Mouse (Mus musculus): Measurements from ENCODE around the gene Nufip2. TPM values are rescaled to one million over a fixed set of nuclear protein-coding genes. Genes with fewer than 3 reads are reported as not detected.
"Not testable (repeated sequence)": the region's sequence is repeated elsewhere in the genome, so short reads cannot be mapped to it uniquely, and the experiment has no call there.

Nufip2 gene
- total RNA-seq, 2 experiments from 2014 or later: 80.8 to 82.4 TPM

- peak in 1 of 2 experiments; percentile 13 for DNase-seq
These were observed 23.1 kb downstream of the Nufip2 start for GRCm38 (mm10) chr11:77709039-77709438.

GRCm38 (mm10) chr11:77713736-77714135 lies 27.8 kb downstream of the Nufip2 start:
- DNase-seq: no peak

GRCm38 (mm10) chr11:77719055-77719454 lies 33.1 kb downstream of the Nufip2 start:
- no peak for DNase-seq

DNA sequence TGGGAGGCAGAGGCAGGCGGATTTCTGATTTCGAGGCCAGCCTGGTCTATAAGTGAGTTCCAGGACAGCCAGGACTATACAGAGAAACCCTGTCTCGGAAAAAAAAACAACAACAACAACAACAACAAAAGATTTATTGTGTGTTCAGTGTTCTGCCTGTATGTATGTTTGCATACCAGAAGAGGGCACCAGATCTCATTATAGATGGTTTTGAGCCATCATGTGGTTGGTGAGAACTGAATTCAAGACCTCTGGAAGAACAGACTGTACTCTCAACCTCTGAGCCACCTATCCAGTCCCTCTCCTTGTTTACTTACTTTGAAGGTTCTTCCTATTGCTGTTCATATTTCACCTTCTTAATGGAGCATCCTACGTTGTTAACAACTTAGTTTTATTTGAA lies 35.4 kb downstream of the Nufip2 start:
- no peak for DNase-seq

DNA sequence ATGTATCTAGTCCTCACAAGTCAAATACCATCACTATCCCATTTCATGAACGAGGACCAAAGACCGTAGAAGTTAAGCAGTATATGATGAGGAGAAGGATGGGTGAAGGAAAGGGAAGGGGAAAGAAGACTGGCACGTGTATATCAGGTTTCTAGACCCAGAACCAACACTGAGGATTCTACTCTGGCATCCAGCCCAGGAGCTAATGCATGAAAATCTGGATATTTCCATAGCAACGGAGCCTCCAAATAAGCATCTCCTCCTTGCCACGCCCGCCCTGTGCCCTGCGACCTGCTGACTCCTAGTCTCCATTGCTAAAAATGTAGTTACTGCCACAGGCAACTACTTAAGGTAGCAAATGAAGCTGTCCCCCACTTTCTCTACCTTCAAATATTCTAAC lies 38.8 kb downstream of the Nufip2 start:
- no peak for DNase-seq

- no peak for DNase-seq
These were observed 39.2 kb downstream of the Nufip2 start, which contains the start of gene Cryba1 for GRCm38 (mm10) chr11:77725183-77725582. Gene Cryba1, minus strand, starts transcription at chr11:77725283.

DNA sequence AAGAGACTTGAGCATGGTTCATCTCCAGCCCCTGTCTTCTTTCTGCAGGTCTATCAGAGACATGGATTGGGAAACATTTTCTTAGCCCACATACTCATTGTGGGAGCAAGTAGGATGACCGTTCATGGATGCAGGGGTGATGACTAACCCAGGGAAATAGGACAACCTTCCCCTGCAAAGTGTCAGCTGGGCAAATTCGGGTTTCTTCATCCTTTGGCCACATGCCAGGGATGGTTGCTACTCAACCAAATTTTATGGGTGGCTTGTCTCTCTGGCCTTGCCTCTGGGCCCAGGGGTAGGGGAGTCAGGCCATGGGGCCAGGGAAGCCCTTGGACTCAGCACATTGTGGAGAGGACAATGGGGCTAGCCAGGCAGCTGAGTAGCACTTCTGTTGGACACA lies 42.6 kb downstream of the Nufip2 start:
- DNase-seq: peak; percentile 70 to 82

GRCm38 (mm10) chr11:77737289-77737688 lies 51.3 kb downstream of the Nufip2 start:
- DNase-seq: peak; percentile 90 to 92

DNA sequence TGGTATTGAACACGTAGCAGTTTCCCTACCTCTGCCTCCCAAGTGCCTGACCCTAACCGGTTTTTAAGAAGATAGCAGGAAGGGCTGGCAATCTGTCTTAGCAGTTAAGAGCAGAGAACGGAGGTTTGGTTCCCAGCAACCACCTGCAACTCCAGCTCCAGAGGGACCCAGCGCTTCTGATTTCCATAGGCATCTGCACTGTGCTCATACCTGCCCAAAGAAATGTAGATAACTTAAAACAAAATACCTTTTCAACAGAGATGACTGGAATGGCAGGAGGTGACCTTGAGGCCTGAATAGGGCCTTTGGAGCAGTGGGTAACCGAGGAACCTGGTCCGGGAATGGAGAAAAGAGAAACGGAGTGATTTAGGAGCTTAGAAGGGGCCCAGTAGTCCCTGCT lies 52.6 kb downstream of the Nufip2 start:
- DNase-seq: no peak

- peak; percentile 66 to 80 for DNase-seq
These were observed 58.0 kb downstream of the Nufip2 start for GRCm38 (mm10) chr11:77743966-77744365.

GRCm38 (mm10) chr11:77746652-77747051 lies 60.7 kb downstream of the Nufip2 start:
- DNase-seq: no peak

- not testable (repeated sequence) for DNase-seq
These were observed 61.1 kb downstream of the Nufip2 start for GRCm38 (mm10) chr11:77747103-77747502.

DNA sequence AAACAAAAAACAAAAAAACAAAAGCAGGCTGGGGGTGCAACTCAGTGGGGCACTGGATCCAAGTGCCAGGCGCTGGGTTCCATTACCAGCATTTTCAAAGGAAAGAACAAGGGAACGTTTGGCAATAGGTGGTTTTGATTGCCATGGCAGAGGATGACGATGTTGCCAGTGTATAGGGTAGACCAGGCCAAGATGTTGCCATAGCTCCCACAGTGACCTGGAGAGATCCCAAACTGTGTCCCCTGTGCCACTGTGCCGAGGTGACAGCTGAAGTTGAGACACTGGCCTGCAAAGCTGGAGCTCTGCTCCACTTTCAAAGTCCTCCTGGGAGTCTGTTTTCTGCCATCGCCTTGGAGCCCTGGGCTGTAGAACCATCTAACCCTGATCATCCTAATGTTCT lies 63.0 kb downstream of the Nufip2 start:
- no peak for DNase-seq

DNA sequence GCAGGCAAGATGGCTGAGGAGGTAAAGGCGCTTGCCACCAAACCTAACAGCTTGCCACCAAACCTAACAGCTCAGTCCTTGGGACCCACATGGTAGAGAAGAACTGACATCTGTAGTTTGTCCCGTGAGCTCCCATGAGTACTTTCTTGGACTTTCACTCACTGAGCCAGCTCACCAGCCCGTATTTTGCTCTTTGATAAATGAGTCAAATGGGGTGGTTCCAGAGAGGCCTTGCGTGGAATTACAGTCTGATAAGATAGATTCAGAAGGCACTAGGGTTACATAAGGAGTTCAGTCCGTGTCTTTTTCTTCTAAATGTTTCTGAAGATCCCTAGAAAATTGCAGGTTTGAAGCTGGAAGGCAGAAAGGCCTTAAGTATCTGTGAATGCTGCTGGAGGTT lies 66.6 kb downstream of the Nufip2 start:
- DNase-seq: peak; percentile 25 to 44

- no peak for DNase-seq
These were observed 67.5 kb downstream of the Nufip2 start for GRCm38 (mm10) chr11:77753469-77753868.

DNA sequence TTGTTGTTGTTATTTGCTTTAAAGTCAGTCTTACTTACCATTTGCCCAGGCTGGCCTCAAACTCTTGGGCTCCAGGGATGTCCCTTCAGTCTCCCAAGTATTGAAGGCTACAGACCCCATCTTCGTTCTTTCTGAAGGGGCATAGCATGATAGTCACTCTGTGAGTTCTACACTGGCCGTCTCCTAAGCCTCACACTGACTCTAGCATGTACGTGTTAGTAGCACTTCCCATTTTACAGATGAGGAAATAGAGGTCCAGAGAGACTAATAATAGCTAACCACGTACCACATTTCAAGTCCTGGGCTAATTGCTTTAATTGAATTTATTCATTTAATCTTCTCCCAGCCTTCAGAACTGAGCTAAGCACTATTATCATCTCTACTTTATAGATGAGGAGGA lies 74.1 kb downstream of the Nufip2 start:
- no peak for DNase-seq

DNA sequence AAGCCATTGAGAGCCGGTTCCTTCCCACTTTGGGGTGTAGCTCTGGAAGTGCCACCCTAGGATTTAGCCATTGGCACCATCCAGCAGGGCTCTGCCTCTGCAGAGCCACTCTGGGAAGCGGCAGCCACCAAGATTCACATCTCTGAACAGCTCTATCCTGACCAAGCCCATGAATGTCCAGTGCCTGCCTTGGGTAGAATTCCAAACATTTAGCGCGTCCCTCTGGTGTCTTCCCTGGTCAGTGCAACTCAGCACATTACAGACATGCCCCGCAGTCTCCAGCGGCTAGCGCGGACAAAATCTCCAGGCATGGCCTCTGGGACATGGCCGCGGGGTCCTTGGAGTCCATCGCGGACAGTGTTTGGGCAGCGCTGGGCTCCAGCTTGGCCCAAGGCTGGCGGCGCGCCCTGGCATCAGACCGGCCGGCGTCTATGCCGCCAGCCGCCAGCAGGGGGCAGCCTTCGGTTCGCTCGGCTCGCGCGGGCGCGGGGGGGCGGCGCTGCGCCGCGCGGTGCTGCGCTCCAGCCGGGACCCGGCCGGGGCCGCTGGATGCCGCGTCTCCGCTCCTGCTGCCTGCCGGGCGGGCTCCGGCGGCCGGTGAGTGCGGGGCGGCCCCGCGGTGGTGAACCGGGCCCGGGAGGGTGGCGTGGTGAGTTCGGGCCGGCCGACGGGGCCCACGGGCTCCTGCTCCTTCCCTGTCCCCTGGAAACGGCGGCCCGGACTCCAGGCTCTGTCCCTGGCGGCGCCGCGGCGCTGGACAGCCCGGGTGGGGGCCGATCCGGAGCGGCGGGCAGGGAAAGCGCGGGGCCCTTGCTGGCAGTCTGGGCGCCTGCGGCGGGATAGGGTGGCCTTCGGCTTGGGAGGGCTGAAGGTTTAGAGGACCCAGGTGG lies 77.1 kb downstream of the Nufip2 start, which contains the start of gene Myo18a:
Gene Myo18a, plus strand, starts transcription at position 464 of the 890 bp plus-strand sequence.
- peak; percentile 92 to 95 for DNase-seq

- DNase-seq: peak; percentile 46 to 71
These were observed 77.9 kb downstream of the Nufip2 start for GRCm38 (mm10) chr11:77763673-77764340.

GRCm38 (mm10) chr11:77764694-77765458 lies 78.9 kb downstream of the Nufip2 start:
- DNase-seq: peak; percentile 25 to 59

- no peak for DNase-seq
These were observed 79.5 kb downstream of the Nufip2 start for GRCm38 (mm10) chr11:77765459-77765777.

DNA sequence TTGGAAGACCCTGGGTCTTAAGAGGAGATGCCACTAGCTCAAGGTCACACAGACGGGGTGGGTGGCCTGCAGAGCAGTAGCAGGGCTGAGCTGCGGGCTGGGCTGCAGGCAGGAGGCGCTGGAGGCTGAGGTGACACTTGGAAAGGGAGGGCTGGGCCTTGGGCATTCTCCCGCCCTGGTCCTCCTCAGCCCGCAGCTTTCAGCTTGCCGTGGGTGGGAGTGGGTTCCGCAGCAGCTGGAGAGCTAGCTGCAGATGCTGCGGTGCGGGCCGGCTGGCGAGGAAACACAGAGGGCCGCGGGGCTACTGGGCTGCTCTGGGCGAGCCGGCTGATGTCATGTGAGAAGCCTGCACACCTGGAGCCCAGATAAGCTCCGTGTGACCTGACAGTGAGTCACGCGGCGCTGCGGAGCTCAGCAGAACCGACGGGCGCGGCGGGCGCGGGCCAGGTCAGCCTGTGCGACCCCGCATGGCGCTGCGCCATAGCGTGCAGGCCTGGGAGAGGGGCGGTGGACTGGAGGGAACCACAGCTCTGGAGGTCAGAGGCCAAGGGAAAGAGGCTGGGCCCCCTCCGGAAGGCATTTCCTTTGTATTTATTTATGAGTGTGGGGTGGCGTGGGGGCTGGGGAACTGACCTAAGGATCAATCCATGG lies 80.5 kb downstream of the Nufip2 start:
- peak; percentile 70 to 78 for DNase-seq

- no peak for DNase-seq
These were observed 83.5 kb downstream of the Nufip2 start for GRCm38 (mm10) chr11:77769496-77769895.
